Mouse (Mus musculus) myocyte (in vitro differentiated cells): ENCODE measurements around the gene Zfp697.

Experiments used
- CEBPB ChIP-seq: IDR thresholded peaks from 2 replicates; pipeline ENCODE4 v1.6.1; 2011; ENCODE audit warnings: mild to moderate bottlenecking, moderate library complexity; ENCODE audit not compliant: poor library complexity, insufficient read depth, severe bottlenecking
- SRF ChIP-seq: IDR thresholded peaks from one replicate; pipeline ENCODE4 v1.6.1; 2011; ENCODE audit warnings: low read depth; ENCODE audit not compliant: control insufficient read depth, insufficient read length
- USF1 ChIP-seq: IDR thresholded peaks from one replicate; pipeline ENCODE4 v1.6.1; 2011; ENCODE audit warnings: low read depth, mild to moderate bottlenecking, control low read depth, moderate library complexity

DNA sequence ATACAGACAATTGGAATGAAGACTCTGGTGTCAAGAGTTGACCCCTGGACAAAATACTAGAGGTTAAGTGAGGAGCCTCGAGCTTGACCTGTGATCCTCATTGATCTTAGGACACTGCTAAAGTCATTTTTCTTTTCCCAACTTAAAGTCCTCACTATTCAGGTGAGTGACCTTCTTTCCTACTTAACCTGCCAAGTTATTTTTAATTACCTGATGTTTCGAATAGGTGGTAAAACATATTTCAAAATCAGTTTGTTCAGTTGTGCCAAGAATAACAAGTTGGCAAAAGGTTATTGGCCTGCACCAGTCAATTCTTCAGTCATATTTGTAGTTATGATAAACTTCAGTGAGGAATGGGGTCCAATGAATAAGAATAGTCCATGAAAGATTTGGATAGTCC is 369.9 kb downstream of the Zfp697 start:
- TF ChIP-seq CEBPB, result no peak
- no peak for TF ChIP-seq SRF
- TF ChIP-seq USF1, result no peak
